Mouse (Mus musculus) retina, adult 2 months (tissue): Measurements from ENCODE around the gene Hoxd9.

Experiments
- DNase-seq: peaks from one replicate; pipeline ENCODE4 v3.0.0-alpha.2; 2012; ENCODE audit warnings: low read depth, low spot score

Hoxd9 gene

GRCm38 (mm10) chr2:74683471-74683951 is 14.0 kb upstream of the Hoxd9 start:
- no peak for DNase-seq

- no peak for DNase-seq
These were observed 13.4 kb upstream of the Hoxd9 start for GRCm38 (mm10) chr2:74684106-74684505.

- no peak for DNase-seq
These were observed 12.4 kb upstream of the Hoxd9 start for GRCm38 (mm10) chr2:74685059-74685603.

DNA sequence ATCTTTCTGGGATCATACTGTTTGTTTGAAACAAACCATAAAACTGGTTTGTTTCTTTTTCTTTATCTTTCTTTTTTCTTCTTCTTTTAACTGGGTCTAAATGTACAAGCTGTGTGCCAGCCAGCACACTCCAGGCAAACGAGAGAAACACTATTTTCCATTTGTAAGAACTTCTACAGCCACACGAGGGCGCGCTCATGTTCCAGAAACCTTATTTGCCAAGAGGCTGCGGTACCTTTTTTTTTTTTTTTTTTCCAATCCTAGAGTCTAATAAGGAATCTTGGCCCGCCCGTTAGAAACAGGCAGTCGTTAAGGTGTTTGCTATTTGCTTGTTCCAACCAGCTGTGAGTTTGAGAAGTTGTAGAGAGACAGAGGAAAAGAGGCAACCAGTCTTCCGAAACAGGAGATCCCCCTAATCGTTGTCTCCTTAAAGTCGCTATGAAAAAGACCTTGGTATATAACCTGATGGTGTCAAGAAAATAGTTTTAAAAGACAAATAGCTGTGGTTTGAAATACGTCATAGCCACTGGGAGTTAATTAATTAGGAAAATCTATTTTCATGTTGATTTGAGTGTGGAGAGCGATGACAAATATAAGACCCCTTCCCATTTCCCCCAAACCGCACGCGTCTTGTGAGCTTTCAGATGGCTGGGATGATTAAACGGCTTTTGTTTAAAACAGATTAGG is 11.1 kb upstream of the Hoxd9 start:
- no peak for DNase-seq

DNA sequence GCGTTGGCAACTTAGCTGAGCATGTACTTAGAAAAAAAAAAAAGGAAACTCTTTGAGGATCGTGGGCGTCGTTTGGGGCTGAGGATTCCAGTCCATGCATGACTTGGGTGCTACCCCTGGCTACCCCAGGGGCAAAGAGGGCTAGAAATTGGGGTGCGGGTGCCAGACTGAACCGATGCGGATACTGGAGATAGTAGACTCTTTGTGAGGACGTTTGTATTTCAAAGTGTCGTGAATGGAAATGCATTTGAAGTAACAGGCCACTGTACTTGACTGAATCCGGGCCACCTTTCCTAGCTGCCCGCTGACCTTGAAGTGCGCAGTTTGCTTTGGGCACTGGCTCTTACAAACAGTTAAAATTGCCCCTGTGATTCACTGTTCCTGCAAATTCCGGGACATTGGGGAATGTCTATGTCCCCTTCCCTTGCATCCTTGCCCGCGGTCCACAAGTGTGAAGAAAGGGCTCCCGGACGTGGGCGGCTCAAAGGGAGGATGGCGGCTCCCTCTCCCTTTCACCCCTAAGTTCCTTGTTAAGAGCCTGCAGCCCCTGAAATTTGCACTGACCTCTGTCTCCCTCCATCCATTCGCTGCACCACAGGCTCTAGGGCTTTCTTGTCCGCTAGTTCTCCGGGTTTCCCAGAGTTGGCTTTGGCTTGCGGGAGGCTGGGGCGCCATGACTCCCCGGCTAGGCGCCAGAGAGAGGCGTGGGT is 10.4 kb upstream of the Hoxd9 start:
- DNase-seq: no peak

DNA sequence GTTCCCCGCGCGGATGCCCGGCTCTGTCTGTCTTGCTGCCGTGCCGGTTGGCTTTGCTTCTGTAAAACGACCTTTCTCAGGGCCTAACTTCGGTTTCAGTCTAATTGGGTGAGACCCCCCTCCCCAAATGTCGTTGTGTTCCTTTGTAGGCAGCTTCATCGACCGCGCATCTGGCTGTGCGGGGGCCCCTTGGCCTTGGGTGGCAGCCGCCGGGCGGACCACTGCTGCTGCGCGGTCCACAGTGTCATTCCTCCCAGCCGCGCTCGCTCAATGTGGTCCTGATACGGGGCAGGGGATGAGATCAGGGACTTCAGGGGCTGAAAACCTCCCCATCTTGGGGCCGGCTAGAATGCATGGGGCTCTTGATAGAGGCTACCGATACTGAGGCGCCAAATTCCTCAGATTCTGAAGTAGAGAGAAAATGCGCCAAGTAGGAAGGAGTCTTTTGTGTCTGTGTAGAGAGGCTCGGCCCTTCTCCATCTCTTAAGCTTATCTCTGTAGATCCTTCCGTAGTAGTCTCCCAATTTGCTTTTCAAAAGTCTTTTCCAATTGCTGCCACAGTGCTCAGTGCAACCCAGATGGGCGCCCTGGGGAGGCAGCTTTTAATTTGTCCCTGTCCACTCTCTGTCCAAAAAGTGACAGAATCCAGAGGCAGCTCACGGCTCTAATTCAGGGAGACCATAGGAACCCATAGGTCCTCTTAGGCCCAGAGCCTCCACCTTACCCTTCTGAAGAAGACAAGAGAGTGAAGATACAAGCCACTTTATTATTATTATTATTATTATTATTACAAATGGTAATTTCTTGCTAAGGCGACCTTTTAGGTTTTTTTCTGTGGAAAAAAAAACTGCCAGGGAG is 9.6 kb upstream of the Hoxd9 start:
- DNase-seq: no peak

GRCm38 (mm10) chr2:74688795-74689573 is 8.5 kb upstream of the Hoxd9 start:
- DNase-seq: no peak

- no peak for DNase-seq
These were observed 7.8 kb upstream of the Hoxd9 start for GRCm38 (mm10) chr2:74689574-74690337.

GRCm38 (mm10) chr2:74690338-74690716 is 7.2 kb upstream of the Hoxd9 start:
- DNase-seq: no peak

GRCm38 (mm10) chr2:74691022-74691951 is 6.2 kb upstream of the Hoxd9 start, which contains the start of gene Hoxd10:
Gene Hoxd10 (plus strand): TSS chr2:74691924.
- no peak for DNase-seq

- no peak for DNase-seq
These were observed 5.3 kb upstream of the Hoxd9 start for GRCm38 (mm10) chr2:74691995-74692807.

DNA sequence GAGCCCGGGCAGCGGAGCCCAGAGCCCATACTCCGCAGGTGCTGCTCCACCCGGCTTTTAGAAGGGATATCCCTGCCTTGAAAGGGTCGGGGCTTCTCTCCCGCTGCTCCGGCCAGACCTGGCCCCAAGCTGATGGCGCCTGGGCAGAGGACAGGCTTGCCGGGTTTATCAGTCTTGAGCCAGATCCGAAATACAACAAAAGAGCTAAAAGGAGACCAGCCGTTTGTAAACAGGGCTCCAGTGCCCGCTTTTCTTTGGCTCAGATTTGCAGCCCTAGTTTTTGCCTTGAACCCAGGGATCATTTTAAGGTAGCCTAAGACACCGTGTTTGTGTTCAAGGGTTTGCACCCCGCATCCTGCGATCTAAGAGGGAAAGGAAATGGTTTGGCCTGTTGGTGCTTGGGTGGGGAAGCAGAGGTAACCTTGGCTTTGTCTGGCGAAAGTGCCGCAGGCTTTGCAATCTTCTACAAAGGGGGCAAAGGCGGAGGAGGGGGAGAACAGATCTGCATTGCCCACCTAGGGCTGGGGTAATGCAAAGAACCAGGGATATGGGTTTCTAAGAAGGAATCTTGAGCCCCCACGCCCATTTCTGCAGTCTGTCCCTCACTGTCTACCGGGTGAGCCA is 4.6 kb upstream of the Hoxd9 start:
- DNase-seq: no peak

DNA sequence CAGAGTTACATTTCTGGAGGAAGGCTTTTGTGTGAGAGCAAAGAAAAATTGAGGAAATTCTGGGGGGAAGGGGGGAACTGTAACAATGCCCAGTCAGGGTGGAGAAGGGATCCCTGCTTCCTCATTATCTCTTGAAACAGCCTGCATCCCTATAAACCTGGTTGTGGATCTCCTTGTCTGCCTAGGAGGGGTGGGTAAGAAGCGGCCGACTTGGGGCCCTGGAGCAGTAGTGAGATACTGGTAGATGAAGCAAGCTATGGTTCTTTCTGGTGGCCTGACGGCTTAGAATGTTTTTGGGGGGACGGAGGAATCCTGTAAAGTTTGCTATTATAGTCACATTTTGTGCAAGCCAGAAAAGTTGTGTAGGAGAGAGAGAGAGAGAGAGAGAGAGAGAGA is 4.1 kb upstream of the Hoxd9 start:
- DNase-seq: no peak

DNA sequence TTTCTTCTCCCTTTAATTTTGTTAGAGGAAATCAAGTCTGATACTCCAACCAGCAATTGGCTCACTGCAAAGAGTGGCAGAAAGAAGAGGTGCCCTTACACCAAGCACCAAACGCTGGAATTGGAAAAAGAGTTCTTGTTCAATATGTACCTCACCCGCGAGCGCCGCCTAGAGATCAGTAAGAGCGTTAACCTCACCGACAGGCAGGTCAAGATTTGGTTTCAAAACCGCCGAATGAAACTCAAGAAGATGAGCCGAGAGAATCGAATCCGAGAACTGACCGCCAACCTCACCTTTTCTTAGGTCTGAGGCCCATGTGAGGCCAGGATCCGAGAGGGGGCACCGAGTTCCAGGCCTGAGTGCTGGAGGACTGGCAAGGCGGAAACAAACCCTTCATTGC is 3.5 kb upstream of the Hoxd9 start:
- DNase-seq: no peak

DNA sequence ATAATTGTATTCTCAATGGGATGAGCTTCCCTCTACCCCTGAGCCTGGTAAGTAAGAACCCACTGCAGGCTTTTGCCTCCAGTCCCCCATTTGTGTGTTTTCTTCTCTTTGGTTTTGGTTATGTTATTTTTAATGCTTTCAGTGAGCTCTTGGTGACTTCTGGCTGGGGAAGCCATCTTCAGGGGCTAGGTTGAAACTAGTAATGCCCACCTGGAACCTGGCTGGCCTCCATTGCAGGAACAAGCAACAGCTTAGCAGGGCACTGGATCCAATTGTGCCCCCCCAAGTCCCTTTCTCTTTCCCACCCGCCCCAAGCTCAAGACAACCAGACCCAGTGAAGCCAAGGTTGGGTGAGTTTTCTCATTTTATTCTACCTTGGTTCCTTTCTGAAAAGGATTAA is 2.1 kb upstream of the Hoxd9 start:
- DNase-seq: no peak

DNA sequence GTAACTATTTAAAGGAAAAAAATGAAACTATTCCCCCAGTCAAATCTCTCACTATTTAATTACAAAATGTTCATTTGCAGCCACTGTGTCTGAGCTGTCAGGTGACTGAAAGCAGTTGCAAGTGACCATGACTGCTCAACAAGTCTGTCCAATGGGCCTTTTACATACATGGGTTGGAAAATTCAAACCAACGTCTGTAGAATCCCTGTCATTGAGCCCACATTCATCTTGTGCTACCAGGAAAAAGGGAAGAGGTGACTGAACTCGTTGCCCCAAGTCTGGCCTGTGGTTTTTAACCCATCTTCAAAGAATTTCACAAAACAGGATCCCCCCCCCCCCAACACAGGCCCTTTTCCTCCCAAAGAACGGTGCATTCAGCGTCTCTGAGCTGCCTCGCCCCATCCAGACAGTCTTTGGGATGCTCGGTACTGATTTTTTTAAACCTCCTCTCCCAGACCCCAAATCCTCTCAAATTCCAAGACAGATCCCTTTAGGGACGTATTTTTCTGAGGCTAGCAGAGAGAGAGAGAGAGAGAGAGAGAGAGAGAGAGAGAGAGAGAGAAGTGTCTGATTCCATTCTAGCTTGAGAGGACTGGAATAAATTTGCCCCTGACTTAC is 1.6 kb upstream of the Hoxd9 start:
- DNase-seq: no peak
